Mouse (Mus musculus) bone marrow, adult 2 months (tissue): ENCODE results near the gene Klhl11. TPM values are rescaled to one million over a fixed set of nuclear protein-coding genes. Genes with fewer than 3 reads are reported as not detected.

ENCODE experiments used
- H3K27ac ChIP-seq: fragments of 200-500 bp; 2 replicates; pipeline ENCODE4 v1.5.1; 2012; ENCODE audit warnings: low read depth, mild to moderate bottlenecking, control low read depth, inconsistent platforms, low read length; ENCODE audit not compliant: control insufficient read depth, poor library complexity, insufficient read depth
- H3K4me1 ChIP-seq: fragments of 200-500 bp; 2 replicates; pipeline ENCODE4 v1.6.1; 2011; ENCODE audit warnings: low read length; ENCODE audit not compliant: control insufficient read depth, insufficient read depth
- H3K4me3 ChIP-seq: fragments of 200-500 bp; replicated peaks from 2 replicates; pipeline ENCODE3; 2011; ENCODE audit warnings: mild to moderate bottlenecking, low read depth, low read length, control low read depth; ENCODE audit not compliant: control insufficient read depth
- CTCF ChIP-seq: fragments of 200-500 bp; IDR thresholded peaks from 2 replicates; pipeline ENCODE4 v1.5.1; 2011; ENCODE audit warnings: low read length, control low read depth; ENCODE audit not compliant: control insufficient read depth, insufficient read depth
- POLR2A ChIP-seq: fragments of 200-500 bp; IDR thresholded peaks from 2 replicates; pipeline ENCODE4 v1.6.1; 2011; ENCODE audit warnings: low read depth, mild to moderate bottlenecking, control low read depth, low read length, borderline replicate concordance; ENCODE audit not compliant: control insufficient read depth
- WGBS: fragments of 180-500 bp; shearing (Covaris S2); methylation state at CpG from one replicate; pipeline ENCODE4 v1.1.7; 2018; 5-methylcytosine and 5-hydroxymethylcytosine counted together
- polyA plus RNA-seq: library from polyadenylated mRNA; stranded (reverse); fragments of >200 nt; gene quantifications from 2 replicates; pipeline ENCODE4 v1.2.4, GENCODE M21; 2011; ENCODE audit warnings: low replicate concordance; ENCODE audit not compliant: missing spikeins, insufficient read depth, insufficient read length

Gene Klhl11
- polyA plus RNA-seq, 1 experiment = 2.7 TPM

- 4% methylated on average over 30 of the region's 31 CpGs for WGBS
- TF ChIP-seq POLR2A = peak; percentile 15; the same call in 1 of the 2 replicates
- no peak for TF ChIP-seq CTCF
- H3K4me3 ChIP-seq = peak within 1 kb of the TSS; percentile 22
- H3K27ac ChIP-seq = no peak within 1 kb of the TSS
- H3K4me1 ChIP-seq = no peaks in the 10 kb centered on the region
Measured at GRCm38 (mm10) chr11:100414914-100415822, 57.4 kb downstream of the Klhl11 start, which contains the start of gene Fkbp10. Gene Fkbp10 (plus strand): TSS chr11:100415697.

- Histone ChIP-seq H3K4me1 (no peaks in the 10 kb centered on the region), H3K27ac (peak within 1 kb of the TSS; percentile 20; the same call in 1 of the 2 replicates), H3K4me3 (peak within 1 kb of the TSS; percentile 22)
- 8% methylated on average over 93 of the region's 93 CpGs for WGBS
- TF ChIP-seq POLR2A (no peak), CTCF (peak; percentile 41; the same call in 1 of the 2 replicates)
Measured at GRCm38 (mm10) chr11:100414021-100414913, 58.3 kb downstream of the Klhl11 start, which contains the start of gene P3h4. Gene P3h4 (minus strand): TSS chr11:100414836.

GRCm38 (mm10) chr11:100413541-100413940 is 59.0 kb downstream of the Klhl11 start:
- Histone ChIP-seq H3K4me3 (no peak overlapping the region), H3K27ac (no peak overlapping the region; the same call in 1 of the 2 replicates), H3K4me1 (no peaks in the 10 kb centered on the region)
- WGBS = 86% methylated on average over 11 of the region's 11 CpGs
- no peak for TF ChIP-seq CTCF
- TF ChIP-seq POLR2A = no peak

Other genes starting within 250 kb of the Klhl11 start
- not detected in 2 replicates for gene Krt16, start 223.8 kb downstream of the Klhl11 start, polyA plus RNA-seq
- gene Krt17, start 211.7 kb downstream of the Klhl11 start, polyA plus RNA-seq = 2.1 TPM in 1 of 2 replicates, not detected in the other
- gene Krt42, start 202.9 kb downstream of the Klhl11 start, polyA plus RNA-seq = 2.1 TPM in 1 of 2 replicates, not detected in the other
- 807 and 1,107 TPM in 2 replicates for gene Eif1, start 152.9 kb downstream of the Klhl11 start, polyA plus RNA-seq
- not detected in 2 replicates for gene Gast, start 138.3 kb downstream of the Klhl11 start, polyA plus RNA-seq
- gene Hap1, start 116.6 kb downstream of the Klhl11 start, polyA plus RNA-seq = 1.1 and 11.9 TPM in 2 replicates
- 11.1 and 14.8 TPM in 2 replicates for gene Jup, start 75.0 kb downstream of the Klhl11 start, polyA plus RNA-seq
- 0.45 and 3.9 TPM in 2 replicates for gene P3h4, start 57.9 kb downstream of the Klhl11 start, polyA plus RNA-seq
- 1.7 and 7.0 TPM in 2 replicates for gene Fkbp10, start 57.0 kb downstream of the Klhl11 start, polyA plus RNA-seq
- gene Nt5c3b, start 30.9 kb downstream of the Klhl11 start, polyA plus RNA-seq = 5.8 and 21.5 TPM in 2 replicates
- not detected in 2 replicates for gene Klhl10, start 30.8 kb downstream of the Klhl11 start, polyA plus RNA-seq
- 12.8 and 31.2 TPM in 2 replicates for gene Acly, start 55.3 kb upstream of the Klhl11 start, polyA plus RNA-seq
- gene Ttc25, start 72.9 kb upstream of the Klhl11 start, polyA plus RNA-seq = 0.35 TPM in 1 of 2 replicates, not detected in the other
- gene Cnp, start 102.2 kb upstream of the Klhl11 start, polyA plus RNA-seq = 25.0 and 35.7 TPM in 2 replicates
- 7.5 and 13.1 TPM in 2 replicates for gene Nkiras2, start 146.5 kb upstream of the Klhl11 start, polyA plus RNA-seq
- gene Dnajc7, start 147.4 kb upstream of the Klhl11 start, polyA plus RNA-seq = 603 and 838 TPM in 2 replicates
- not detected in 2 replicates for gene Zfp385c, start 219.7 kb upstream of the Klhl11 start, polyA plus RNA-seq
- gene Dhx58, start 231.5 kb upstream of the Klhl11 start, polyA plus RNA-seq = 13.2 and 34.6 TPM in 2 replicates
- gene Kat2a, start 239.7 kb upstream of the Klhl11 start, polyA plus RNA-seq = 7.6 and 16.3 TPM in 2 replicates
- gene Hspb9, start 241.1 kb upstream of the Klhl11 start, polyA plus RNA-seq = not detected in 2 replicates